Comparison of ENCODE assay signal across 8 mouse cellular contexts in the genomic region with DNA sequence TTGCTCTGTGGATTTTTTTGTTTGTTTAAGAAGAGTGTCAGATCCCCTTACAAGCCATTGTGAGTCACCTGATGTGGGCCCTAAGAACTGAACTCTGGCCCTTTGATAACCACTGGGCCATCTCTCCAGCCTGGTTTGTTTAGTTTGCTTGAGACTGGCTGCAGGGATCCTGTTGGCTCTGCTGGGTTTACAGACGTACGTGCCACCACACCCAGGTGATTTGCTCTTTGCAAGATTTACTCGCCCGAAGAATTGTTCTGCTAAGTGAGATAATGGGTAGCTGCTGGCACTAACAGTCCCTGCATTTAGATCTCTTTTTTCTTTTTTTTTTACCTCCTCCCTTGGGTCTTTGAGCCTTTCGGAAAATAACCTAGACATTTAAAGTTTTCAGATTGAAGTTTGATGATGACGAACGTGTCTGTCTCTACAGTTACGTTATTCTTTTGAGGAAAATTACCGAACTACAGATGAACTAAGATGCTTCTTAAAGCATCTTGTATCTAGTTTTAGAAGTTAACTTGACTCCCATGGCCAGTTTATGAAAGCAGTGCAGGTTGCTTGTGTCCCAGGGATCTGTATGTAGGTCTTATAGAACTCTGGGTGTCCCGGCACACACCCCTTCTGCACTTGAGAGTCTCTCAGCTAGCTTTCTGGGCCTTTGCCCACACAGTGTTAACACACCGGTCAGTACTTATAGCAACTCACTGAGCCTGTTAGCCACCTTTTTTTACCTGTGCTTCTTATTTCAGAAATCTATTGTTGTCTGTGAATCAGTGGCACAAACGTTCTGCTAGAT. TPM values are rescaled to one million over a fixed set of nuclear protein-coding genes. Genes with fewer than 3 reads are reported as not detected.
DNase-seq lines count a peak whose midpoint lies in the region; ATAC-seq lines count a peak whose summit lies in the region.
"Had no signal": no experiment of that assay in that cellular context is flagged by ENCODE, and none has a peak within 500 bp of the region (broad histone marks: within the 10 kb centered on the region; RNA-seq: fewer than 3 reads in every experiment).

No protein-coding gene starts in this region.

- 0 out of 2 replicates have a peak overlapping the region, but pooled peaks have one; percentile 96 for H3K4me2 ChIP-seq in forebrain, embryonic 14.5 days (ENCODE audit: low read length)
- H3K4me2 ChIP-seq in liver, embryonic 12.5 days, result peak overlapping the region; percentile 89

- WGBS in forebrain, embryonic 14.5 days, result 89% methylated on average over 12 of the region's 12 CpGs
- WGBS in liver, embryonic 12.5 days (ENCODE audit: insufficient replicate concordance), result 53% methylated on average over 12 of the region's 12 CpGs

- H3K4me1 ChIP-seq in forebrain, embryonic 14.5 days (ENCODE audit: control insufficient read depth, insufficient read depth, low read length), result peaks cover 19% of the 10 kb centered on the region
- H3K4me1 ChIP-seq in liver, embryonic 12.5 days, result peaks cover 69% of the 10 kb centered on the region

- ATAC-seq in forebrain, embryonic 14.5 days, result no peak
- ATAC-seq in liver, embryonic 12.5 days, result peak; percentile 16

- H3K27ac ChIP-seq in forebrain, embryonic 14.5 days (ENCODE audit: low read depth, low read length), result no peak overlapping the region
- peak overlapping the region; percentile 97 for H3K27ac ChIP-seq in liver, embryonic 12.5 days

- no peaks in the 10 kb centered on the region for H3K27me3 ChIP-seq in forebrain, embryonic 14.5 days (replicated peaks; ENCODE audit: control insufficient read depth, insufficient read depth, low read length)
- H3K27me3 ChIP-seq in liver, embryonic 12.5 days (replicated peaks), result no peaks in the 10 kb centered on the region

- H3K9ac ChIP-seq in forebrain, embryonic 14.5 days (ENCODE audit: low read length), result no peak overlapping the region
- peak overlapping the region; percentile 94 for H3K9ac ChIP-seq in liver, embryonic 12.5 days

- no peaks in the 10 kb centered on the region for H3K9me3 ChIP-seq in forebrain, embryonic 14.5 days (replicated peaks; ENCODE audit: control insufficient read depth, low read length)
- no peaks in the 10 kb centered on the region for H3K9me3 ChIP-seq in liver, embryonic 12.5 days (replicated peaks)

- H3K4me3 ChIP-seq in forebrain, embryonic 14.5 days (ENCODE audit: low read depth, low read length), result no peak overlapping the region
- H3K4me3 ChIP-seq in liver, embryonic 12.5 days, result peak overlapping the region; percentile 92

- no peaks in the 10 kb centered on the region for H3K36me3 ChIP-seq in forebrain, embryonic 14.5 days (ENCODE audit: control insufficient read depth, insufficient read depth, low read length)
- H3K36me3 ChIP-seq in liver, embryonic 12.5 days, result peaks cover 7% of the 10 kb centered on the region; the same call in 1 of the 2 replicates

- peak; percentile 8 to 9 for DNase-seq in urinary bladder, postnatal 36 days (ENCODE audit: low spot score in 2 of 2)
- no peak for DNase-seq in urinary bladder, postnatal 4 days (ENCODE audit: low spot score in 2 of 2)
- DNase-seq in forebrain, embryonic 14.5 days (ENCODE audit: low spot score), result no peak
- DNase-seq in MN1 (ENCODE audit: low spot score), result no peak
- no peak for DNase-seq in left cerebral cortex, adult 8-10 months (ENCODE audit: low spot score in 2 of 2)
- no peak for DNase-seq in cerebellum, postnatal 10 days

RNA-seq across cellular contexts. Expression of a gene that starts 1.6 kb away (rescaled TPM):
- polyA plus RNA-seq in forebrain, embryonic 14.5 days (2014; fragmentation: Nextera tagmentation; extraction: Ambion mirVana), result 137 and 145 TPM in 2 replicates
- polyA plus RNA-seq in liver, embryonic 12.5 days (2016; fragmentation: Nextera tagmentation; extraction: Ambion mirVana), result 289 and 291 TPM in 2 replicates
- total RNA-seq in left cerebral cortex, adult 8-10 months (2022), result 100 to 1,000 TPM in 1 of 4 experiments, 10 to 100 TPM in 3; 93.6 to 102 (median 95.5) TPM

RNA-seq across cellular contexts. Expression of a gene that starts 19.5 kb away (rescaled TPM):
- polyA plus RNA-seq in forebrain, embryonic 14.5 days (2014; fragmentation: Nextera tagmentation; extraction: Ambion mirVana), result not detected in 2 replicates
- polyA plus RNA-seq in liver, embryonic 12.5 days (2016; fragmentation: Nextera tagmentation; extraction: Ambion mirVana), result 0.36 and 0.50 TPM in 2 replicates
- not detected for total RNA-seq in left cerebral cortex, adult 8-10 months (2022)
- polyA plus RNA-seq: thymus, postnatal 0 days had no signal

RNA-seq across cellular contexts. Expression of a gene that starts 40.4 kb away (rescaled TPM):
- 258 and 290 TPM in 2 replicates for polyA plus RNA-seq in forebrain, embryonic 14.5 days (2014; fragmentation: Nextera tagmentation; extraction: Ambion mirVana)
- polyA plus RNA-seq in liver, embryonic 12.5 days (2016; fragmentation: Nextera tagmentation; extraction: Ambion mirVana), result 280 and 286 TPM in 2 replicates
- 10 to 100 TPM; 56.9 to 83.5 (median 63.1) TPM for total RNA-seq in left cerebral cortex, adult 8-10 months (2022)

RNA-seq across cellular contexts. Expression of a gene that starts 40.5 kb away (rescaled TPM):
- polyA plus RNA-seq in forebrain, embryonic 14.5 days (2014; fragmentation: Nextera tagmentation; extraction: Ambion mirVana), result 41.0 and 43.2 TPM in 2 replicates
- 22.7 and 26.1 TPM in 2 replicates for polyA plus RNA-seq in liver, embryonic 12.5 days (2016; fragmentation: Nextera tagmentation; extraction: Ambion mirVana)
- 10 to 100 TPM; 37.3 to 42.6 (median 38.8) TPM for total RNA-seq in left cerebral cortex, adult 8-10 months (2022)

Comparison
In these comparisons a context has a peak if more than half of its experiments do, and no peak if none do; other contexts are left out.
1. DNase-seq: peak in urinary bladder, postnatal 36 days (2 of 2); none in urinary bladder, postnatal 4 days (0 of 2), forebrain, embryonic 14.5 days (single experiment), MN1 (single experiment), left cerebral cortex, adult 8-10 months (0 of 2) and cerebellum, postnatal 10 days (0 of 2).